Mouse (Mus musculus): ENCODE data around the gene Hnrnpu.

GRCm38 (mm10) chr1:178369272-178369651 lies 31.7 kb upstream of the Hnrnpu start:
- TF ChIP-seq CTCF (conservative IDR thresholded peaks at IDR 0.05; ENCODE audit: insufficient read depth, insufficient read length, low read depth, low read length) (no peak), POLR2A (IDR thresholded peaks at IDR 0.05; ENCODE audit: low read depth, low read length) (no peak)
